Mouse (Mus musculus) embryonic fibroblast, embryonic 13.5 days (primary cell): ENCODE measurements at regions not wholly inside any gene's neighbourhood (a gene's known extent, or its start where the extent isn't known, plus 50 kb on each side); places are given as distances from the start of the nearest gene placed in this dataset.

ENCODE experiments used
- CTCF ChIP-seq: IDR thresholded peaks from 2 replicates; pipeline ENCODE4 v1.5.1; 2011; ENCODE audit warnings: mild to moderate bottlenecking, control low read depth, low read length, moderate library complexity, borderline replicate concordance; ENCODE audit not compliant: insufficient read depth
- POLR2A ChIP-seq: IDR thresholded peaks from 2 replicates; pipeline ENCODE4 v1.6.1; 2011; ENCODE audit warnings: low read depth, mild to moderate bottlenecking, control low read depth, low read length, moderate library complexity

DNA sequence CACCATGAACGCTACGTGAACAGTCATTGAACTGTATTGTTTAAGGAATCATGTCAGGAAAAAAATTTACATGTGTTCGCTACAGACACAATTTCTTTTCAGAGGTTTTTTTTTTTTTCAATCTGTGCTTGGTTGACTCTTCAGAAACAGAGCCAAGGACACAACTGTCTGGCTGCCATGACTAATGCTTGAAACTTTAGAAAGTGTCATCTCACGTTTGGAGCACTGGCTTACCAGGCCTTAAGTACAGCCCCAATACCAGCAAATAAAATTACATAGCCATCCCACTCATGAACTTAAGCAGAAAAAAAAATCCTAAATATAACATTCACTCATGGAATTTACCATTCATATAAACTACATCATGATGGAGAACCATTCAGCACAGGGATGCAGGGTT is 115.1 kb upstream of the Syt13 start:
- TF ChIP-seq POLR2A (no peak), CTCF (no peak)
